Mouse (Mus musculus): ENCODE measurements around the gene Plscr1. TPM values are rescaled to one million over a fixed set of nuclear protein-coding genes. Genes with fewer than 3 reads are reported as not detected.
A peak's percentile ranks its signal among the peaks of the same experiment; 100 is the strongest.

Plscr1 gene
- total and polyA plus RNA-seq, 2 experiments from 2014 or later, result 6.1 to 6.9 TPM

DNA sequence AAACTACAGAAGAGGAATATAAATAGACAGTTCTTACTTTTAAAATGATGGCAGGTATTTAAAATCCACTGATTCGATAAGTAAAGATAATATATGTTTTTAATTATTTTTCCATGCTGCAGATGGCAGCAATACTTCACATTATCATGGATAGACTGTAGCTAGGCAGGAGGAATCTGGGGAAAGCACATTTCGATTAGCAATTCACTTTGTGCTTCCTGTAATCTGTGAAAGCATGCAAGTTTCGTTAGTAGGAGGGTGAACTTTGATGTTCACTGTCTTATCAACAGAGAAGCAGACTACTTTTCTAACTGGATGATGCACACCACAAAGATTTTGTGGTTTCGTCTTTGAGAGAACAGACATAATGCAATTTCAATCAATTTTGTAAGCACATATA, 32.1 kb upstream of the Plscr1 start:
- no peak overlapping the region for H3K9ac ChIP-seq
- no peak overlapping the region for H3K4me2 ChIP-seq (ENCODE audit: low read depth)
- DNase-seq, result peak; percentile 58
- TF ChIP-seq CTCF (IDR thresholded peaks at IDR 0.05; ENCODE audit: low read depth), result peak; percentile 59
- H3K4me1 ChIP-seq (ENCODE audit: insufficient read depth), result no peaks in the 10 kb centered on the region
- H3K27ac ChIP-seq (ENCODE audit: low read depth, low read length), result no peak overlapping the region
- H3K36me3 ChIP-seq (ENCODE audit: insufficient read depth), result no peaks in the 10 kb centered on the region
- no peaks in the 10 kb centered on the region for H3K9me3 ChIP-seq (ENCODE audit: low read length)
- no peaks in the 10 kb centered on the region for H3K27me3 ChIP-seq (ENCODE audit: insufficient read depth, low read length)
- no peak overlapping the region for H3K4me3 ChIP-seq (ENCODE audit: low read depth, low read length)
- ATAC-seq, result peak; percentile 73; the same call in 1 of the 2 replicates
- WGBS, result 54% methylated on average over 4 of the region's 4 CpGs

DNA sequence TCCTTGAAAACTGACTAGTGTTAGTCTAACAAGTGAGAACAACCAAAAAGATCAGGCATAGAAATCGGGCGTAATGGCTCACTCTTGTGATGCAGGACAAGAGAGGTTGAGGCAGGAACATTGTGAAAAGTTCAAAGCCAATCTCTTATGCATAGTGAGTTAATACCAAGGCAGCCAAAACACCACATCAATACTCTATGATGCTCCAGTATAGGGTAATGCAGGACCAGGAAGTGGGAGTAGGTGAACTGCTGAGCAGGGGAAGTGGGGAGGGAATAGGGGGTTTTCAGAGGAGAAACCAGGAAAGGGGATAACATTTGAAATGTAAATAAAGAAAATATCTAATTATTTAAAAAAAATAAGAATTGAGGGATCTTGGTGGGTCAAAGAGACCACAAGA, 31.7 kb upstream of the Plscr1 start:
- no peak for DNase-seq
- 91% methylated on average over 2 of the region's 2 CpGs for WGBS
- TF ChIP-seq CTCF (IDR thresholded peaks at IDR 0.05; ENCODE audit: low read depth), result no peak

DNA sequence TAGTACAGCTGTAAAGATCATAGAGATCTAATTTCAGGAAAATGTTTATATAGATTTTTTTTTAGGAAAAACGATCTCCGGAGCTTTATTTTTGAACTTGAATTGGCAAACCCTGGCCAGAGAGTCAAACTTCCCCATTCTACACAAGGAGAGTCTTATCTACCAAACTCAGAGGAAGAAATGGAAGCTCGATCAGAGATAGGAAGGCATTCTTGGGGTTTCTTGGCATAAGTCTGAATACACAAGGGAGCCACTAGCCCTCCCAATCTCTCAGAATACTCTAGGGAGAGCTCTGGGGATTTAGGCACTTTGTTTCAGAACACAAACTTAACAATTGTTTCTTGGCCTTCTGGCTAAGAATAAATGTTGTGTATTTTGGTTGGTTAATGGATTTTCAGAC, 29.4 kb upstream of the Plscr1 start:
- TF ChIP-seq CTCF (IDR thresholded peaks at IDR 0.05; ENCODE audit: low read depth), result no peak
- no peak for ATAC-seq
- H3K9ac ChIP-seq, result no peak overlapping the region
- WGBS, result 80% methylated on average over 3 of the region's 3 CpGs
- H3K9me3 ChIP-seq (ENCODE audit: low read length), result no peaks in the 10 kb centered on the region
- no peaks in the 10 kb centered on the region for H3K27me3 ChIP-seq (ENCODE audit: insufficient read depth, low read length)
- H3K27ac ChIP-seq (ENCODE audit: low read depth, low read length), result no peak overlapping the region
- DNase-seq, result no peak
- no peak overlapping the region for H3K4me3 ChIP-seq (ENCODE audit: low read depth, low read length)
- no peaks in the 10 kb centered on the region for H3K4me1 ChIP-seq (ENCODE audit: insufficient read depth)
- no peaks in the 10 kb centered on the region for H3K36me3 ChIP-seq (ENCODE audit: insufficient read depth)
- no peak overlapping the region for H3K4me2 ChIP-seq (ENCODE audit: low read depth)

More for the DNA sequence above, 31.7 kb upstream of the Plscr1 start:
- H3K9ac ChIP-seq, result no peak overlapping the region
- H3K36me3 ChIP-seq (ENCODE audit: insufficient read depth), result no peaks in the 10 kb centered on the region
- no peak overlapping the region for H3K4me2 ChIP-seq (ENCODE audit: low read depth)
- no peaks in the 10 kb centered on the region for H3K27me3 ChIP-seq (ENCODE audit: insufficient read depth, low read length)
- H3K9me3 ChIP-seq (ENCODE audit: low read length), result no peaks in the 10 kb centered on the region
- no peak for ATAC-seq
- H3K4me3 ChIP-seq (ENCODE audit: low read depth, low read length), result no peak overlapping the region
- H3K4me1 ChIP-seq (ENCODE audit: insufficient read depth), result no peaks in the 10 kb centered on the region
- H3K27ac ChIP-seq (ENCODE audit: low read depth, low read length), result no peak overlapping the region

DNA sequence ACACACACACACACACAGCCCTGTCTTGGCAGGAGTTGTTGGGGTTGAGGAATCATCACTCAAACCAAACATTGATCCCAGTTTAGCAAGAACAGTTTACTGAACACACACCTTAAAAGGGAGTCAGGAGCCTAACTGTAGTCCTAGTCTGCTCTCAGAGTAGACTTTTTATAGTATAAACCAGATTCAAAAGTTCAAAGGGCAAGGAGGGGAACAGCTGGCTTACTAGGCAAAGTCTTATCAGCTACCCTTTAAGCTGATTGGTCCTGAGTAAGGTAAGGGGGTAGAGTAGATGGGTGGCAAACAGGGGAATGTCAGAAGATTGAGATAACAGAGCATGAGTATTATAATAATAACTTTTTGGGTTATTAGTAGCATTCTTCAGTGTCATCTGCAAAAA, 28.1 kb upstream of the Plscr1 start:
- Histone ChIP-seq H3K9me3 (ENCODE audit: low read length) (no peaks in the 10 kb centered on the region), H3K27ac (ENCODE audit: low read depth, low read length) (no peak overlapping the region), H3K4me3 (ENCODE audit: low read depth, low read length) (no peak overlapping the region), H3K9ac (no peak overlapping the region), H3K27me3 (ENCODE audit: insufficient read depth, low read length) (no peaks in the 10 kb centered on the region), H3K4me2 (ENCODE audit: low read depth) (no peak overlapping the region), H3K36me3 (ENCODE audit: insufficient read depth) (no peaks in the 10 kb centered on the region), H3K4me1 (ENCODE audit: insufficient read depth) (no peaks in the 10 kb centered on the region)
- no peak for ATAC-seq
- TF ChIP-seq CTCF (IDR thresholded peaks at IDR 0.05; ENCODE audit: low read depth), result no peak
- no peak for DNase-seq

DNA sequence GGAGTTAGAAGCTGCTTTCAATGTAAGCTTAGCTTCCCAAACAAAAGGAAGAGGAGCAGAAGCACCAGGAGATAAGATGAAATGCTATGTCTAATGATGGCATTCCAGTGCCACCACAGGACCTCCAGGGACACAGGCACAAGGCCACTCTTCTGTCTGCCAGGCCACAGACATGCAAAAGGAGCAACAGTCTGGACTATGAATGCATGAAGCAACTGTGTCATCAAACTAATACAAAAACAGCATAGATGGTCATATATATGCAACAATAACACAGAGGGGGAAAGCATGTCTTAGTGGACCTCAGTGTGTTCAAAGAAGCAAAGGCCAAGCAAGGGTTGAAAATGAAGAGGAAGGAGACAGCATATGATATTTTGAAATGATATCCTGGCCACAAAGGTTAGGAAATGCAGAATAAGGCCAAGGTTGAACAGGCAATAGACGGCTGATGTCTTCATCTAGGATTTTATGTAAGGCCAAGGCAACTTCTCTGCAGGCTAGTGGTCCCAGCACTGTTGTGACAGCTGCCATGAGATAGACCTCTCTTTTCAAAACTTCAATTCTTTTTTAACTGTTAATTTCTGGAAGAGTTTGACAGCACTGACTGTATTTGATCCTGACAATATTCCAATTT, 24.8 kb upstream of the Plscr1 start:
- TF ChIP-seq CTCF (IDR thresholded peaks at IDR 0.05; ENCODE audit: low read depth), result no peak
- 77% methylated on average over 1 of the region's 1 CpGs for WGBS
- no peaks in the 10 kb centered on the region for H3K36me3 ChIP-seq (ENCODE audit: insufficient read depth)

DNA sequence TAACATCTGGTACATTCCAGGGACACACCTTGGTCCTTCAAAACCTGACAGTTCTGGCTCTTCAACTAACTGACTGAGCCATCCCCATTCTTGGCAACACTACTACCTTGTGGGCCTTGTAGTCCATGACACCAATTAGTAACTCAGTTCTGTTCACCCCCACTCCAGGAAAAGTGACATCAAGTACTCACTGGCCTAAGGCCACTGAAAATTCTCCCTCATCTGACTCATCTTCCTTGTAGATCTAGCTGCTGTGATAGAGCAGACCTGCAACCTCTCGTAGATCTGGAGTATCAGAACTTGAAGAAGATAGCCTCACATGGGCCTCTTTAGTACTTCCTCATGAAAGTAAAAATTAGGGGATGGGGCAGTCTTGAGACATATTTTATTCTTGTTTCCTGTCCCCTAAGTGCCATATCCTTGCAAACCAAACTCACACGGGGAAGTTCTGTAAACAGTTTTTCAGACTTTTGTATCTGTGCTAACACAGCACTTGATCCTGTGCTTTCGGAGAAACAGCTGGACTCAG, 23.4 kb upstream of the Plscr1 start:
- Histone ChIP-seq H3K4me3 (ENCODE audit: low read depth, low read length) (no peak overlapping the region), H3K27ac (ENCODE audit: low read depth, low read length) (no peak overlapping the region), H3K36me3 (ENCODE audit: insufficient read depth) (no peaks in the 10 kb centered on the region), H3K27me3 (ENCODE audit: insufficient read depth, low read length) (no peaks in the 10 kb centered on the region), H3K4me1 (ENCODE audit: insufficient read depth) (no peaks in the 10 kb centered on the region), H3K9me3 (ENCODE audit: low read length) (no peaks in the 10 kb centered on the region), H3K4me2 (ENCODE audit: low read depth) (no peak overlapping the region), H3K9ac (no peak overlapping the region)
- no peak for TF ChIP-seq CTCF (IDR thresholded peaks at IDR 0.05; ENCODE audit: low read depth)
- ATAC-seq (no peak), DNase-seq (no peak)
- 89% methylated on average over 3 of the region's 3 CpGs for WGBS

More for the DNA sequence above, 24.8 kb upstream of the Plscr1 start:
- ATAC-seq (no peak), DNase-seq (no peak)
- H3K27me3 ChIP-seq (ENCODE audit: insufficient read depth, low read length), result no peaks in the 10 kb centered on the region
- H3K4me2 ChIP-seq (ENCODE audit: low read depth), result no peak overlapping the region
- no peak overlapping the region for H3K4me3 ChIP-seq (ENCODE audit: low read depth, low read length)
- H3K4me1 ChIP-seq (ENCODE audit: insufficient read depth), result no peaks in the 10 kb centered on the region
- H3K9ac ChIP-seq, result no peak overlapping the region
- no peaks in the 10 kb centered on the region for H3K9me3 ChIP-seq (ENCODE audit: low read length)
- H3K27ac ChIP-seq (ENCODE audit: low read depth, low read length), result no peak overlapping the region

DNA sequence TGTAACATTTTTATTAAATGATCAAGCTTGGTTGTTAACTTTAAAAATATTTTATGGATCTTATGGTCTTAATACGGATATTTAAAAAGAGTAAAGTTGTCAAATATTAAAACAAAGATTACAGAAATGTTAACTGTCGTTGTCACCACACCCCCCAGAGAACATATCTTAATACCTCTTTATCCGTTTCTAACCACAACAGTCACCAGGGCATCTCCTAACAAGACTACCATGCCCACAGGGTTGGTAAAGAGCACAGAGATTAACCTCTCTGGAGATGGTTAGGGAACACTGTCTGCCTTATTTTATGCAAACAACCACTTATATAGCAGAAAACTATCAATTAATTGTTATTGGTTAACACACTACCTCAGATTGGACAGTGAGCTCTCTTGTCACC, 22.8 kb upstream of the Plscr1 start:
- Histone ChIP-seq H3K27me3 (ENCODE audit: insufficient read depth, low read length) (no peaks in the 10 kb centered on the region), H3K4me1 (ENCODE audit: insufficient read depth) (no peaks in the 10 kb centered on the region), H3K4me3 (ENCODE audit: low read depth, low read length) (no peak overlapping the region), H3K27ac (ENCODE audit: low read depth, low read length) (no peak overlapping the region), H3K9ac (no peak overlapping the region), H3K4me2 (ENCODE audit: low read depth) (no peak overlapping the region), H3K36me3 (ENCODE audit: insufficient read depth) (no peaks in the 10 kb centered on the region), H3K9me3 (ENCODE audit: low read length) (no peaks in the 10 kb centered on the region)
- no peak for TF ChIP-seq CTCF (IDR thresholded peaks at IDR 0.05; ENCODE audit: low read depth)
- no peak for DNase-seq
- 88% methylated on average over 3 of the region's 3 CpGs for whole genome bisulfite sequencing
- ATAC-seq, result no peak

Data from forebrain, postnatal 0 days (tissue).